Mouse (Mus musculus) frontal cortex, adult 2 months (tissue): ENCODE measurements around the gene Syt16. TPM values are rescaled to one million over a fixed set of nuclear protein-coding genes. Genes with fewer than 3 reads are reported as not detected.

Experiments
- DNase-seq, 2 experiments: peaks; one replicate each; pipeline ENCODE4 v3.0.0; 2022; ENCODE audit warnings: low spot score in 1 of 2; ENCODE audit errors: extremely low spot score in 1 of 2
- polyA plus RNA-seq: library from polyadenylated mRNA; depleted of rRNA; stranded (reverse); fragments of >200 nt; gene quantifications from 2 replicates; pipeline ENCODE4 v1.2.3, GENCODE M21; 2012; rRNA removed

Gene Syt16
- polyA plus RNA-seq = 41.0 and 49.2 TPM in 2 replicates

- peak in 1 of 2 experiments; percentile 70 for DNase-seq
Measured at GRCm38 (mm10) chr12:73997297-73998127, at the start of gene Syt16. Gene Syt16 (plus strand): TSS chr12:73997661.

- no peak for DNase-seq
Measured at GRCm38 (mm10) chr12:73948415-73948814, 49.0 kb upstream of the Syt16 start.

- DNase-seq = peak in 1 of 2 experiments; percentile 53
Measured at GRCm38 (mm10) chr12:73949318-73950058, 48.0 kb upstream of the Syt16 start.

GRCm38 (mm10) chr12:73952879-73953278, 44.6 kb upstream of the Syt16 start:
- peak in 1 of 2 experiments; percentile 33 for DNase-seq

GRCm38 (mm10) chr12:73953420-73954186, 43.9 kb upstream of the Syt16 start:
- no peak for DNase-seq

GRCm38 (mm10) chr12:73954785-73955184, 42.7 kb upstream of the Syt16 start:
- DNase-seq = no peak

GRCm38 (mm10) chr12:73957676-73958075, 39.8 kb upstream of the Syt16 start:
- peak in 1 of 2 experiments; percentile 45 for DNase-seq

GRCm38 (mm10) chr12:73958830-73959229, 38.6 kb upstream of the Syt16 start:
- DNase-seq = no peak

GRCm38 (mm10) chr12:73964291-73965281, 32.9 kb upstream of the Syt16 start, which contains the start of gene Snapc1:
Gene Snapc1 (plus strand): TSS chr12:73964481.
- peak; percentile 93 to 99 for DNase-seq

- no peak for DNase-seq
Measured at GRCm38 (mm10) chr12:73969142-73969541, 28.3 kb upstream of the Syt16 start.

GRCm38 (mm10) chr12:73974584-73974983, 22.9 kb upstream of the Syt16 start:
- DNase-seq = no peak

- DNase-seq = no peak
Measured at GRCm38 (mm10) chr12:73978144-73978543, 19.3 kb upstream of the Syt16 start.

GRCm38 (mm10) chr12:73979667-73980066, 17.8 kb upstream of the Syt16 start:
- DNase-seq = no peak

- DNase-seq = peak; percentile 66 to 87
Measured at GRCm38 (mm10) chr12:73982533-73982932, 14.9 kb upstream of the Syt16 start.

GRCm38 (mm10) chr12:73986299-73986698, 11.2 kb upstream of the Syt16 start:
- no peak for DNase-seq

GRCm38 (mm10) chr12:73988393-73989008, 9.0 kb upstream of the Syt16 start:
- no peak for DNase-seq

GRCm38 (mm10) chr12:73989594-73989993, 7.9 kb upstream of the Syt16 start:
- DNase-seq = peak in 1 of 2 experiments; percentile 49

- DNase-seq = peak in 1 of 2 experiments; percentile 37
Measured at GRCm38 (mm10) chr12:73996906-73997296, 560 bp upstream of the Syt16 start.

GRCm38 (mm10) chr12:73998128-73998456, 631 bp downstream of the Syt16 start:
- DNase-seq = peak in 1 of 2 experiments; percentile 30
